Mouse (Mus musculus) CH12.LX (cell line): ENCODE measurements around the gene Rfx4. TPM values are rescaled to one million over a fixed set of nuclear protein-coding genes. Genes with fewer than 3 reads are reported as not detected.

Source experiments
- DNase-seq: peaks from one replicate; pipeline ENCODE4 v3.0.0-alpha.2; 2013; ENCODE audit errors: extremely low read depth
- H3K27ac ChIP-seq: 2 replicates; pipeline ENCODE4 v1.5.1; 2012; ENCODE audit warnings: low read depth, mild to moderate bottlenecking, control low read depth, moderate library complexity; ENCODE audit not compliant: insufficient read depth
- H3K27me3 ChIP-seq: replicated peaks from 2 replicates; pipeline ENCODE3; 2012; ENCODE audit warnings: inconsistent platforms
- H3K36me3 ChIP-seq, 2 experiments: replicated peaks in 1 of 2; 2 replicates each; pipeline versions ENCODE3 to v1.6.1; 2012; ENCODE audit warnings: inconsistent platforms in 1 of 2, low read length in 1 of 2, mild to moderate bottlenecking in 1 of 2, mixed read lengths in 1 of 2, moderate library complexity in 1 of 2; ENCODE audit not compliant: control insufficient read depth in 1 of 2, insufficient read depth in 1 of 2
- H3K4me1 ChIP-seq, 2 experiments: 2 replicates each; pipeline ENCODE4 v1.6.1; 2012; ENCODE audit warnings: inconsistent platforms in 1 of 2, moderate library complexity in 1 of 2; ENCODE audit not compliant: insufficient read depth in 2 of 2, control insufficient read depth in 1 of 2
- H3K4me2 ChIP-seq: 2 replicates; pipeline ENCODE4 v1.6.1; 2012; ENCODE audit warnings: low read depth, mild to moderate bottlenecking, control low read depth; ENCODE audit not compliant: poor library complexity, insufficient read depth, severe bottlenecking
- H3K4me3 ChIP-seq, 3 experiments: fragments of 150-350 bp in 1 of 3; sonication (generic) in 1 of 3; replicated peaks in 1 of 3; 2 replicates each; pipeline versions ENCODE3 to v1.5.1; 2011 to 2012; ENCODE audit warnings: low read depth in 2 of 3, low read length in 2 of 3, mild to moderate bottlenecking in 2 of 3, moderate library complexity in 2 of 3, control low read depth in 1 of 3, improper control_type of control experiment in 1 of 3, inconsistent platforms in 1 of 3, mixed read lengths in 1 of 3; ENCODE audit not compliant: poor library complexity in 1 of 3
- H3K79me2 ChIP-seq: replicated peaks from 2 replicates; pipeline ENCODE4 v1.6.1; 2012; ENCODE audit warnings: mild to moderate bottlenecking, moderate library complexity; ENCODE audit not compliant: control insufficient read depth, poor library complexity, insufficient read depth, severe bottlenecking; ENCODE audit errors: extremely low read depth
- H3K9ac ChIP-seq: 2 replicates; pipeline ENCODE4 v1.6.1; 2012; ENCODE audit warnings: low read depth, mild to moderate bottlenecking, control low read depth, moderate library complexity; ENCODE audit not compliant: insufficient read depth
- H3K9me3 ChIP-seq: replicated peaks from 2 replicates; pipeline ENCODE3; 2012; ENCODE audit warnings: low read length, inconsistent platforms, mixed read lengths
- BHLHE40 ChIP-seq: IDR thresholded peaks from 2 replicates; pipeline ENCODE4 v1.6.1; 2011; ENCODE audit warnings: mild to moderate bottlenecking, low read depth, low read length, improper control_type of control experiment
- CHD1 ChIP-seq: IDR thresholded peaks from 2 replicates; pipeline ENCODE4 v1.6.1; 2012; ENCODE audit warnings: low read depth, low read length, improper control_type of control experiment, inconsistent platforms
- CHD2 ChIP-seq: IDR thresholded peaks from 2 replicates; pipeline ENCODE4 v1.6.1; 2011; ENCODE audit warnings: low read length, improper control_type of control experiment
- E2F4 ChIP-seq: IDR thresholded peaks from 2 replicates; pipeline ENCODE4 v1.6.1; 2011; ENCODE audit warnings: low read depth, low read length, improper control_type of control experiment; ENCODE audit not compliant: insufficient replicate concordance
- EP300 ChIP-seq: IDR thresholded peaks from 2 replicates; pipeline ENCODE4 v1.6.1; 2011; ENCODE audit warnings: low read length, improper control_type of control experiment
- ETS1 ChIP-seq: conservative IDR thresholded peaks from 2 replicates; pipeline ENCODE4 v1.6.1; 2012; ENCODE audit warnings: low read depth, mild to moderate bottlenecking, inconsistent platforms, low read length, improper control_type of control experiment, moderate library complexity
- HCFC1 ChIP-seq: IDR thresholded peaks from 2 replicates; pipeline ENCODE4 v1.6.1; 2012; ENCODE audit warnings: low read depth, mild to moderate bottlenecking, inconsistent platforms, low read length, improper control_type of control experiment
- IRF4 ChIP-seq: IDR thresholded peaks from 2 replicates; pipeline ENCODE4 v1.6.1; 2014; ENCODE audit warnings: low read depth, mild to moderate bottlenecking, inconsistent platforms, low read length, improper control_type of control experiment
- JUN ChIP-seq: IDR thresholded peaks from 2 replicates; pipeline ENCODE4 v1.6.1; 2011; ENCODE audit warnings: low read depth, mild to moderate bottlenecking, low read length, improper control_type of control experiment, moderate library complexity; ENCODE audit not compliant: insufficient read depth
- JUND ChIP-seq: conservative IDR thresholded peaks from 2 replicates; pipeline ENCODE4 v1.6.1; 2011; ENCODE audit warnings: low read depth, low read length, improper control_type of control experiment
- KAT2A ChIP-seq: IDR thresholded peaks from 2 replicates; pipeline ENCODE4 v1.6.1; 2012; ENCODE audit warnings: low read length, improper control_type of control experiment, inconsistent platforms; ENCODE audit not compliant: insufficient replicate concordance
- MAX ChIP-seq: IDR thresholded peaks from 2 replicates; pipeline ENCODE4 v1.6.1; 2011; ENCODE audit warnings: low read length, improper control_type of control experiment
- MAZ ChIP-seq: IDR thresholded peaks from 2 replicates; pipeline ENCODE4 v1.6.1; 2012; ENCODE audit warnings: low read depth, mild to moderate bottlenecking, inconsistent platforms, low read length, improper control_type of control experiment, moderate library complexity
- MEF2A ChIP-seq: IDR thresholded peaks from 2 replicates; pipeline ENCODE4 v1.6.1; 2014; ENCODE audit warnings: low read depth, mild to moderate bottlenecking, inconsistent platforms, low read length, improper control_type of control experiment, borderline replicate concordance
- MYC ChIP-seq: IDR thresholded peaks from 2 replicates; pipeline ENCODE4 v1.6.1; 2011; ENCODE audit warnings: low read depth, mild to moderate bottlenecking, improper control_type of control experiment, low read length
- POLR2A ChIP-seq: IDR thresholded peaks from 2 replicates; pipeline ENCODE4 v1.6.1; 2011; ENCODE audit warnings: low read depth, mild to moderate bottlenecking, improper control_type of control experiment, low read length
- POLR2AphosphoS2 ChIP-seq: IDR thresholded peaks from 2 replicates; pipeline ENCODE4 v1.6.1; 2011; ENCODE audit warnings: low read depth, low read length, improper control_type of control experiment
- RCOR1 ChIP-seq: conservative IDR thresholded peaks from 2 replicates; pipeline ENCODE4 v1.6.1; 2012; ENCODE audit warnings: low read depth, mild to moderate bottlenecking, inconsistent platforms, low read length, improper control_type of control experiment
- ZKSCAN1 ChIP-seq: IDR thresholded peaks from 2 replicates; pipeline ENCODE4 v1.6.1; 2012; ENCODE audit warnings: low read depth, inconsistent platforms, low read length, improper control_type of control experiment, borderline replicate concordance
- ZNF384 ChIP-seq: IDR thresholded peaks from 2 replicates; pipeline ENCODE4 v1.6.1; 2012; ENCODE audit warnings: low read depth, low read length, improper control_type of control experiment, inconsistent platforms
- dilution Hi-C: fragments of 300-500 bp; cut with MboI; formaldehyde crosslinking; loops from 2 replicates; pipeline ENCODE4 v1.14.3; 2020; ENCODE audit warnings: low sequenced_read_pairs; ENCODE audit not compliant: extremely low pct_unique_long_range_greater_than_20kb, extremely low pct_ligation_motif_present
- in situ Hi-C: fragments of 300-500 bp; cut with MboI; formaldehyde crosslinking; loops from 3 replicates; pipeline ENCODE4 v1.14.3; 2019; ENCODE audit warnings: low sequenced_read_pairs, low pct_ligation_motif_present, low pct_unique_long_range_greater_than_20kb, mixed read lengths
- polyA plus RNA-seq: library from polyadenylated mRNA; unstranded; fragments of >175 nt; gene quantifications from 2 replicates; pipeline ENCODE4 v1.2.1, GENCODE M21; 2012; ENCODE audit warnings: low read depth; ENCODE audit not compliant: insufficient read length
- total RNA-seq, 2 experiments: library from RNA; depleted of rRNA; stranded (reverse); fragments of 300-350 nt in 1 of 2; fragments of >200 nt in 1 of 2; gene quantifications; 2 replicates each; pipeline ENCODE4 v1.2.3; 2012 to 2014

The Rfx4 gene
- total and polyA plus RNA-seq, 3 experiments: 0.04 TPM; not detected in 2

DNA sequence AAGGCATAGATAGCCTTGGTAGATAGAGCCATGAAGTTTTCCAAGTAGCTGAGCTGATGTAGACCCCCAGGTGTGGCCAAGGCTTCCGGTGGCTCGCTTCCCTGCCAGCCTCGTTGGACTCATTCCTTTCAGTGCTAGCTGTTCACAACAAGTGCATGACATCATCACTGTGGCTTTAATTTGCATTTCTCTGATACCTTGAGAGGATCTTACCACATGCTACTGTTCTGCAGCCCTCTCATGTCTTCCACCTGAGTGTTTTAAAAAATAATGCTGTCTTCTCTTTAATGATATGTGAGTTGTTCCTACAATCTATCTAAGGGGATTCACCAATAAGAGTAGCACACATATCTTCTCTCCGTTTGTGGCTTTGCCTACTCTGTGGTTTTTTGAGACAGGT is 25.0 kb downstream of the Rfx4 start:
- no peaks in the 10 kb centered on the region for H3K9me3 ChIP-seq
- H3K79me2 ChIP-seq: no peaks in the 10 kb centered on the region
- H3K4me1 ChIP-seq: peaks cover 0 to 14% of the 10 kb centered on the region in 2 experiments; a peak in 2 of 4 replicates
- no peaks in the 10 kb centered on the region for H3K36me3 ChIP-seq
- in situ Hi-C loops: no loop called here
- no peak overlapping the region for H3K4me3 ChIP-seq
- peak; percentile 51 for DNase-seq
- peaks cover 11% of the 10 kb centered on the region for H3K27me3 ChIP-seq
- no peak overlapping the region for H3K4me2 ChIP-seq
- H3K27ac ChIP-seq: no peak overlapping the region
- TF ChIP-seq HCFC1: no peak
- no peak for TF ChIP-seq ZNF384
- peak; percentile 55; the same call in 1 of the 2 replicates for TF ChIP-seq MYC
- TF ChIP-seq ETS1: peak; percentile 25; the same call in 1 of the 2 replicates
- TF ChIP-seq JUN: peak; percentile 68; the same call in 1 of the 2 replicates
- no peak for TF ChIP-seq IRF4
- peak; percentile 47 for TF ChIP-seq EP300
- 0 out of 2 replicates have a peak, but pooled peaks have one; percentile 39 for TF ChIP-seq JUND
- dilution Hi-C loops: no loop called here
- H3K9ac ChIP-seq: no peak overlapping the region

DNA sequence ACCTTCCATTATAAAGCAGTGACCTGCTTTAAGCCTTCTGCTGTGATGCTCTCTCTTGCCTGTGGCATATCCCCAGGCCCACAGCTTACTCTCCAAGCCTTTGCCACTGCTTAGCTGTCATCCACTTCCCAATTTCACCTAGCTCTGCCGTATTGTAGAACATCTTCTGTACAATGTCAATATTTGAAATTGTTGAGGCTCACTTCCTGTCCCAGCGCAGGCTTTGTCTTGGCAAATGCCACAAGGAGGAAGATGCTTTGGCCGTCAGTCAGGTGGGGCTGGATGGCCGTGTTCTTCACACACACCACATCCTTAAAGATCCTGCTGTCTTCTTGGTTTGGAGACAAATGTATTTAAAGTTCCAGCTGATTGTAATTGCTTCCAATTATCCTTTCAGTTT is 29.5 kb downstream of the Rfx4 start:
- DNase-seq: no peak
- Histone ChIP-seq H3K9me3 (no peaks in the 10 kb centered on the region), H3K4me2 (no peak overlapping the region), H3K27me3 (peaks cover 7% of the 10 kb centered on the region), H3K9ac (no peak overlapping the region), H3K4me1 (peaks cover 6 to 19% of the 10 kb centered on the region in 2 experiments; a peak in 3 of 4 replicates), H3K79me2 (no peaks in the 10 kb centered on the region), H3K4me3 (no peak overlapping the region), H3K27ac (no peak overlapping the region), H3K36me3 (no peaks in the 10 kb centered on the region)
- dilution Hi-C loops (no loop called here), in situ Hi-C loops (no loop called here)
- TF ChIP-seq POLR2A: no peak
- TF ChIP-seq E2F4: no peak
- TF ChIP-seq RCOR1: no peak
- no peak for TF ChIP-seq MAZ
- TF ChIP-seq ZKSCAN1: no peak
- no peak for TF ChIP-seq KAT2A
- no peak for TF ChIP-seq POLR2AphosphoS2
- no peak for TF ChIP-seq CHD1
- no peak for TF ChIP-seq MEF2A
- TF ChIP-seq BHLHE40: no peak
- no peak for TF ChIP-seq EP300
- TF ChIP-seq CHD2: no peak
- TF ChIP-seq MAX: no peak
